Mouse (Mus musculus): Measurements from ENCODE around the gene Id1. TPM values are rescaled to one million over a fixed set of nuclear protein-coding genes. Genes with fewer than 3 reads are reported as not detected.

Id1 gene
- polyA plus RNA-seq, 1 experiment from 2014 or later, result 123 TPM

DNA sequence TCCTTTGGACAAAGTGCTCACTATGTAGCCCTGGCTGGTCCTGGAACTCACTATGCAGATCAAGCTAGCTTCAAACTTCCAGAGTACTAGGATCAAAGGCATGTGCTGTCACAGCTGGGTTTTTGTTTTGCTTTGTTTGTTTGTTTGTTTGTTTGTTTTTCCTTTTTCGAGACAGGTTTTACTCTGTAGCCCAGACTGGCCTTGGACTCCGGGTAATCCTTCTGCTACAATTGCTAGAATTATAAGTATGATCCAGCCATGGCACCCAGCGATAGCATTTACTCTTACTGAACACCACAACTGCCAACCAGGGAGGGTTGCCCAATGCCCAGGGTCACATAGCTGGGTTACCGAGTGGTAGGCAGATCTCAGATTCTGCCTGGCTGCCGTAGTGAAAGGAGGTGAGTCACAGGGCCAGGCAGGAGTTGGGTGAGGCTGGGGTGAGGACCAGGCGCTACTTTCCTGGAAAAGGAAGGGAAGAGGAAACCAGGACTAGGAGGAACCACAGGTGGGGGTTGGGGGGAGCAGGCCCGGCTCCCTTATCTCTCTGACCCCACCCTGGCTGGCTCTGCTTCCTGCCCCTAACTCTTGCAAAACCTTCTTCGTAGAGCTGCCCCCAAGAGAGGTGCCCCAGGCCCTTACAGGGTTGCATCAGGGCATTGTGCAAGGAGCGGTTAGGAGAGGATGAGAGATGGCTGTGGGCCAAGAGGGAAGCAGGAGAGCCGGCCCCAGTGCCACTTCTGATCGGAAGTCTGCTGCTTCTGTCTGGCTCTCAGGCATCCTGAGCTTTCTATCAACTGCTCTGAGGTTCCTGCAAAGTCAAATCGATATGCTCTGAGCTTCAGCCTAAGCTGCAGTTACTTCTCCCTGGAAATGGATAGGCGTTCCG lies 5.3 kb downstream of the Id1 start:
- no peaks in the 10 kb centered on the region for H3K9me3 ChIP-seq (ENCODE audit: low read depth, low read length)
- peaks cover 38% of the 10 kb centered on the region for H3K4me1 ChIP-seq (ENCODE audit: insufficient read depth)
- TF ChIP-seq CTCF (IDR thresholded peaks at IDR 0.05; ENCODE audit: low read depth), result no peak
- no peak overlapping the region; the same call in 1 of the 2 replicates for H3K4me3 ChIP-seq (ENCODE audit: low read depth, low read length)
- H3K9ac ChIP-seq, result peak overlapping the region; percentile 11
- H3K27ac ChIP-seq (ENCODE audit: low read depth), result peak overlapping the region; percentile 83
- 23% methylated on average over 14 of the region's 14 CpGs for WGBS
- peaks cover 3% of the 10 kb centered on the region; the same call in 1 of the 2 replicates for H3K36me3 ChIP-seq (ENCODE audit: insufficient read depth)
- no peaks in the 10 kb centered on the region for H3K27me3 ChIP-seq (ENCODE audit: insufficient read depth, low read length)
- DNase-seq (peak; percentile 88), ATAC-seq (ENCODE audit: insufficient read depth) (peak; percentile 22)
- peak overlapping the region; percentile 43 for H3K4me2 ChIP-seq

- WGBS, result 32% methylated on average over 10 of the region's 10 CpGs
- H3K9ac ChIP-seq, result no peak overlapping the region
- H3K36me3 ChIP-seq (ENCODE audit: insufficient read depth), result peaks cover 3% of the 10 kb centered on the region; the same call in 1 of the 2 replicates
- ATAC-seq (ENCODE audit: insufficient read depth), result peak; percentile 33; the same call in 1 of the 2 replicates
- peaks cover 38% of the 10 kb centered on the region for H3K4me1 ChIP-seq (ENCODE audit: insufficient read depth)
- peak; percentile 78 for TF ChIP-seq CTCF (IDR thresholded peaks at IDR 0.05; ENCODE audit: low read depth)
- H3K4me3 ChIP-seq (ENCODE audit: low read depth, low read length), result no peak overlapping the region
- no peaks in the 10 kb centered on the region for H3K27me3 ChIP-seq (ENCODE audit: insufficient read depth, low read length)
- DNase-seq, result peak; percentile 90
- H3K9me3 ChIP-seq (ENCODE audit: low read depth, low read length), result no peaks in the 10 kb centered on the region
- H3K27ac ChIP-seq (ENCODE audit: low read depth), result peak overlapping the region; percentile 83
- H3K4me2 ChIP-seq, result peak overlapping the region; percentile 43; the same call in 1 of the 2 replicates
Measured at GRCm38 (mm10) chr2:152742435-152742834, 6.4 kb downstream of the Id1 start.

DNA sequence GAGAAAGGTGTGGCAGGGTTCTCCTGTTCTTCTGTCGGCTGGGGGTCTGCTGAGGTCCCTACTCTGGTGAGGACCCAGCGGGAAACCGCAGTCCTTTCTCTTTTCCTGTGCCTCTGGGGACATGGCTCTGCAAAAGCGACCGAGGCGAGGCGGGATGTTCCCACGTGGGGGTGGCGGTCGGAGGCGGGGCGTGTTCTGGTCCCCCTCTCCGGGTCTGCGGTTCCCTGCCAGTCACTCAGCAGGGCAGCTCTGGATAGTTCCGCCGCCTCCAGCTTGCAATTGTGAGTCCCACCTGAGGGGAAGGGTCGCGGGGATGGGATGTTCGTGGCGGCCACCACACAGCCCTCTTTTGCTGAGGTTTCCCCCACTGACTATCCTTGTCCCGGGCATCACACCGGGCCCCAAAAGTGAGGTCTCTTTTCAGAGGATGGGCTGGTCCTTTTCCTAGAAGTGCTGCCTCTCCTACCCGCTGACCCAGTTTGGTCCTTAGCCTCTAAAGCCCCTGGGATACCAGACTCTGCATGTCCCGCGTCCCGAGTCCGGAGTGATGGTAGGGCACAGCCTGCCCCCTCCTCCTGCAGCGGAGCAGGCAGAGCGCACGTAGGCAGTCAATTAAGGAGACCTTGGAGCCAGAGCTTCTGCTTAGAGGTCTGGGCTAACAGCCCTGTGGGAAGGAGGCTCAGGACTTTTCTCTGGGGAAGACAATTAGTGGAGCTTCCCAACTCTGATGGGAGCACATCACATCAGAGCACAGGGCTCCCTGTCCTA lies 18.1 kb downstream of the Id1 start, which contains the start of gene Cox4i2:
Gene Cox4i2, plus strand, starts transcription at position 230 of the 768 bp plus-strand sequence.
- H3K27ac ChIP-seq (ENCODE audit: low read depth), result no peak within 1 kb of the TSS
- ATAC-seq (ENCODE audit: insufficient read depth) (peak; percentile 50; the same call in 1 of the 2 replicates), DNase-seq (peak; percentile 69)
- no peaks in the 10 kb centered on the region for H3K36me3 ChIP-seq (ENCODE audit: insufficient read depth)
- TF ChIP-seq CTCF (IDR thresholded peaks at IDR 0.05; ENCODE audit: low read depth), result no peak
- H3K4me3 ChIP-seq (ENCODE audit: low read depth, low read length), result peak within 1 kb of the TSS; percentile 34
- H3K4me2 ChIP-seq, result peak within 1 kb of the TSS; percentile 68
- peaks cover 11% of the 10 kb centered on the region for H3K4me1 ChIP-seq (ENCODE audit: insufficient read depth)
- 4% methylated on average over 30 of the region's 30 CpGs for WGBS
- H3K27me3 ChIP-seq (ENCODE audit: insufficient read depth, low read length), result 0 out of 2 replicates have a peak, but pooled peaks cover 5% of the 10 kb centered on the region
- H3K9me3 ChIP-seq (ENCODE audit: low read depth, low read length), result no peaks in the 10 kb centered on the region
- H3K9ac ChIP-seq, result peak within 1 kb of the TSS; percentile 41

- no peak for TF ChIP-seq CTCF (IDR thresholded peaks at IDR 0.05; ENCODE audit: low read depth)
- ATAC-seq (ENCODE audit: insufficient read depth) (no peak), DNase-seq (no peak)
- H3K9me3 ChIP-seq (ENCODE audit: low read depth, low read length), result no peaks in the 10 kb centered on the region
- H3K27ac ChIP-seq (ENCODE audit: low read depth), result no peak overlapping the region
- H3K36me3 ChIP-seq (ENCODE audit: insufficient read depth), result no peaks in the 10 kb centered on the region
- H3K27me3 ChIP-seq (ENCODE audit: insufficient read depth, low read length), result 0 out of 2 replicates have a peak, but pooled peaks cover 5% of the 10 kb centered on the region
- no peak overlapping the region for H3K4me2 ChIP-seq
- H3K4me1 ChIP-seq (ENCODE audit: insufficient read depth), result peaks cover 11% of the 10 kb centered on the region
- WGBS, result 78% methylated on average over 17 of the region's 17 CpGs
- no peak overlapping the region for H3K4me3 ChIP-seq (ENCODE audit: low read depth, low read length)
- H3K9ac ChIP-seq, result no peak overlapping the region
Measured at GRCm38 (mm10) chr2:152756474-152757393, 20.7 kb downstream of the Id1 start.

DNA sequence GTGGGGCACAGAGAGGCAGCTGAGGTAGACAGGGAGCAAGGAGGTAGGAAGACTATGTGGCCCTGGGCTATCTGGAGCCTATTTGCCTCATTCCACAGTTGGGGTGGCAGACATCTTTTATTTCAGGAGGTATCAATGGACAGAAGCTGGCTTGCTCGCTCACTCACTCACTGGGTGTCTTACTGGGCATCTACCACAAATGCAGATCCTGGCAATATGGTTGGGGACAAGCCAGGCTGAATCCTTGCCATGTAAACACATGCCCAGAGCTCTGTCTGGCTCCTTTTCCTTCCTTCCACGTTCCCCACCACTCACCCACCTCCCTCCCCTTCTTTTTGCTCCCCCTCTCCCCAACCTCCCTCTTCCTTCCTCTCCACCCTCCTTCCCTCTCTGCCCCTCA lies 21.4 kb downstream of the Id1 start:
- no peak overlapping the region for H3K4me3 ChIP-seq (ENCODE audit: low read depth, low read length)
- H3K27ac ChIP-seq (ENCODE audit: low read depth), result no peak overlapping the region
- H3K9me3 ChIP-seq (ENCODE audit: low read depth, low read length), result no peaks in the 10 kb centered on the region
- WGBS, result 57% methylated on average over 2 of the region's 2 CpGs
- ATAC-seq (ENCODE audit: insufficient read depth) (no peak), DNase-seq (no peak)
- peaks cover 11% of the 10 kb centered on the region for H3K4me1 ChIP-seq (ENCODE audit: insufficient read depth)
- 0 out of 2 replicates have a peak, but pooled peaks cover 5% of the 10 kb centered on the region for H3K27me3 ChIP-seq (ENCODE audit: insufficient read depth, low read length)
- H3K9ac ChIP-seq, result no peak overlapping the region
- H3K36me3 ChIP-seq (ENCODE audit: insufficient read depth), result no peaks in the 10 kb centered on the region
- no peak overlapping the region for H3K4me2 ChIP-seq
- no peak for TF ChIP-seq CTCF (IDR thresholded peaks at IDR 0.05; ENCODE audit: low read depth)

- Histone ChIP-seq H3K9ac (no peak overlapping the region; the same call in 1 of the 2 replicates), H3K4me1 (ENCODE audit: insufficient read depth) (peaks cover 11% of the 10 kb centered on the region), H3K4me3 (ENCODE audit: low read depth, low read length) (no peak overlapping the region), H3K9me3 (ENCODE audit: low read depth, low read length) (no peaks in the 10 kb centered on the region), H3K4me2 (no peak overlapping the region), H3K27me3 (ENCODE audit: insufficient read depth, low read length) (0 out of 2 replicates have a peak, but pooled peaks cover 5% of the 10 kb centered on the region), H3K36me3 (ENCODE audit: insufficient read depth) (no peaks in the 10 kb centered on the region), H3K27ac (ENCODE audit: low read depth) (peak overlapping the region; percentile 63)
- ATAC-seq (ENCODE audit: insufficient read depth) (no peak), DNase-seq (no peak)
- no peak for TF ChIP-seq CTCF (IDR thresholded peaks at IDR 0.05; ENCODE audit: low read depth)
- WGBS, result 29% methylated on average over 4 of the region's 4 CpGs
Measured at GRCm38 (mm10) chr2:152758351-152758750, 22.3 kb downstream of the Id1 start.
